Mouse (Mus musculus) erythroblast, embryonic 14.5 days (primary cell): Measurements from ENCODE around the gene Dnmt3l.

Source experiments
- GATA1 ChIP-seq: IDR thresholded peaks from 2 replicates; pipeline ENCODE4 v1.6.1; 2012; ENCODE audit warnings: low read length, inconsistent platforms, mixed read lengths
- TAL1 ChIP-seq: IDR thresholded peaks from 3 replicates; pipeline ENCODE4 v1.6.1; 2012; ENCODE audit warnings: low read length, inconsistent platforms, mixed read lengths

GRCm38 (mm10) chr10:78049519-78050035 lies 7.8 kb downstream of the Dnmt3l start:
- TF ChIP-seq GATA1 (no peak), TAL1 (no peak)
